In the genomic region with DNA sequence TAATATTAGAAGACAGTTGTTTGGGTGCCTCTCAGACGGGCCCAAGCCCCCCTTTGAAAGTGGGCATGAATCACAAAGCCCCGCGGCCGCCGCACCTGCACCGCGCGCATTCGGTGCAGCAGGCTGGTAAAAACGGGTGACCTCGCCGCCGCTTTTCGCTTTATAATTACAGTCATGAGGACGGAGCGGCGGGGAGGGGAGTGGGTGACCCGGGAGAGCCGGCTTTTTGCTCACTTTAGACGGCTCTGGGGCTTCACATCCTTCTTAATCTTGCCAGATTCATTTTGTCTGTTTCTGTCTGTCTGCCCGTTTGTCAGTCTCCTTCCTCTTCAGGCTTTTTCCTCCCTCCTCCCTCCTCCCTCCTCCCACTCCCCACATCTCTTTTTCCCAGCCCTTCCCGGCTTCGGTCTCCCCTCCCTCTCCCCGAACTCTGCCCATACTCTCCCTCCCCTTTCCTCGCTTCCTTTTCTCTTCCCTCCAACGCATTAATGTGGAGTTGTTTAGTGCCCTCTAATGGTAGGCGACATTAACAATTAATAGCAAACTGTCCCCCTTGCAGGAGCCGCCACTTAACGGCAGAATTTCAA, we compare ENCODE assay signal across 7 mouse cellular contexts. TPM values are rescaled to one million over a fixed set of nuclear protein-coding genes. Genes with fewer than 3 reads are reported as not detected.
DNase-seq lines count a peak whose midpoint lies in the region; ATAC-seq and TF ChIP-seq lines count a peak whose summit lies in the region.

No protein-coding gene starts in this region.

- intact Hi-C loops in heart, postnatal 36 days (cut with DNase I), result loop anchor here (1.0 kb wide), 2 partner anchors 384 to 583 kb away; no protein-coding TSS in a partner anchor

- H3K36me3 ChIP-seq in E14TG2a.4 (ENCODE audit: insufficient read depth, low read length), result no peaks in the 10 kb centered on the region
- H3K36me3 ChIP-seq in embryonic facial prominence, embryonic 13.5 days, result no peaks in the 10 kb centered on the region
- H3K36me3 ChIP-seq in limb, embryonic 13.5 days, result no peaks in the 10 kb centered on the region
- no peaks in the 10 kb centered on the region for H3K36me3 ChIP-seq in midbrain, embryonic 14.5 days (ENCODE audit: control insufficient read depth, insufficient read depth, low read length)

- under 1% methylated on average over 29 of the region's 29 CpGs for WGBS in embryonic facial prominence, embryonic 13.5 days
- 1% methylated on average over 29 of the region's 29 CpGs for WGBS in limb, embryonic 13.5 days
- WGBS in midbrain, embryonic 14.5 days, result under 1% methylated on average over 29 of the region's 29 CpGs

- H3K4me2 ChIP-seq in embryonic facial prominence, embryonic 13.5 days, result peak overlapping the region; percentile 95
- peak overlapping the region; percentile 94 for H3K4me2 ChIP-seq in limb, embryonic 13.5 days (replicated peaks)
- peak overlapping the region; percentile 94 for H3K4me2 ChIP-seq in midbrain, embryonic 14.5 days (ENCODE audit: low read length)

- H3K4me1 ChIP-seq in E14TG2a.4 (replicated peaks; ENCODE audit: low read depth, low read length), result peaks cover 29% of the 10 kb centered on the region
- peaks cover 35% of the 10 kb centered on the region for H3K4me1 ChIP-seq in embryonic facial prominence, embryonic 13.5 days
- peaks cover 27% of the 10 kb centered on the region for H3K4me1 ChIP-seq in limb, embryonic 13.5 days
- peaks cover 20% of the 10 kb centered on the region for H3K4me1 ChIP-seq in midbrain, embryonic 14.5 days (ENCODE audit: control insufficient read depth, insufficient read depth, low read length)

- peak overlapping the region; percentile 49; the same call in 1 of the 2 replicates for H3K9ac ChIP-seq in embryonic facial prominence, embryonic 13.5 days
- peak overlapping the region; percentile 15; the same call in 1 of the 2 replicates for H3K9ac ChIP-seq in limb, embryonic 13.5 days
- no peak overlapping the region for H3K9ac ChIP-seq in midbrain, embryonic 14.5 days (replicated peaks; ENCODE audit: low read length)

- H3K27me3 ChIP-seq in E14TG2a.4 (ENCODE audit: insufficient read depth, low read length), result peaks cover 64% of the 10 kb centered on the region
- peaks cover 46% of the 10 kb centered on the region for H3K27me3 ChIP-seq in embryonic facial prominence, embryonic 13.5 days
- H3K27me3 ChIP-seq in limb, embryonic 13.5 days, result peaks cover 56% of the 10 kb centered on the region
- H3K27me3 ChIP-seq in midbrain, embryonic 14.5 days (ENCODE audit: control insufficient read depth, insufficient read depth, low read length), result peaks cover 14% of the 10 kb centered on the region

- peak; percentile 13 to 28 for DNase-seq in adrenal gland, adult 18-20 months (ENCODE audit: low spot score in 2 of 2)
- peak; percentile 15 to 25 for DNase-seq in heart, postnatal 36 days
- peak; percentile 90 for DNase-seq in midbrain, embryonic 14.5 days
- peak; percentile 40 for DNase-seq in yolk sac, embryonic 10.5 days (ENCODE audit: low spot score)

- H3K4me3 ChIP-seq in E14TG2a.4 (replicated peaks; ENCODE audit: low read length), result peak overlapping the region; percentile 74
- H3K4me3 ChIP-seq in embryonic facial prominence, embryonic 13.5 days, result peak overlapping the region; percentile 61
- peak overlapping the region; percentile 60 for H3K4me3 ChIP-seq in limb, embryonic 13.5 days
- peak overlapping the region; percentile 54 for H3K4me3 ChIP-seq in midbrain, embryonic 14.5 days (replicated peaks; ENCODE audit: low read depth, low read length)

- peak; percentile 51 for TF ChIP-seq CTCF in E14TG2a.4 (conservative IDR thresholded peaks at IDR 0.05; ENCODE audit: low read length)

- no peak overlapping the region for H3K27ac ChIP-seq in embryonic facial prominence, embryonic 13.5 days
- no peak overlapping the region for H3K27ac ChIP-seq in limb, embryonic 13.5 days
- peak overlapping the region; percentile 57; the same call in 1 of the 2 replicates for H3K27ac ChIP-seq in midbrain, embryonic 14.5 days (replicated peaks; ENCODE audit: low read depth, low read length)

- no peak; the same call in 1 of the 2 replicates for ATAC-seq in embryonic facial prominence, embryonic 13.5 days (ENCODE audit: insufficient number of reproducible peaks, insufficient read depth, low FRiP score, low TSS enrichment, low read depth)
- peak; percentile 33 for ATAC-seq in limb, embryonic 13.5 days (ENCODE audit: low FRiP score, low read depth)
- ATAC-seq in midbrain, embryonic 14.5 days (ENCODE audit: low FRiP score, low TSS enrichment), result peak; percentile 60

- H3K9me3 ChIP-seq in E14TG2a.4 (ENCODE audit: low read length), result peaks cover 5% of the 10 kb centered on the region
- H3K9me3 ChIP-seq in embryonic facial prominence, embryonic 13.5 days, result no peaks in the 10 kb centered on the region
- H3K9me3 ChIP-seq in limb, embryonic 13.5 days, result no peaks in the 10 kb centered on the region
- no peaks in the 10 kb centered on the region for H3K9me3 ChIP-seq in midbrain, embryonic 14.5 days (ENCODE audit: control insufficient read depth, low read length)

RNA-seq across cellular contexts. Expression of gene Fst, which starts 1.6 kb away (rescaled TPM):
- 1 to 10 TPM; 6.9 to 10.0 TPM for total RNA-seq in adrenal gland, adult 18-20 months (2021)
- 42.2 and 42.3 TPM in 2 replicates for polyA plus RNA-seq in embryonic facial prominence, embryonic 13.5 days (2015; fragmentation: Nextera tagmentation; extraction: Ambion mirVana)
- total RNA-seq in heart, postnatal 36 days (2021), result under 1 TPM; 0.86 to 0.89 TPM
- polyA plus RNA-seq in limb, embryonic 13.5 days (2015; fragmentation: Nextera tagmentation; extraction: Ambion mirVana), result 52.0 and 58.4 TPM in 2 replicates
- 5.2 and 7.7 TPM in 2 replicates for polyA plus RNA-seq in midbrain, embryonic 14.5 days (2014; fragmentation: Nextera tagmentation; extraction: Ambion mirVana)

Comparison
In these comparisons a context has a peak if more than half of its experiments do, and no peak if none do; other contexts are left out.
1. DNase-seq: peak in every context shown above with its lines; median percentile 90 in midbrain, embryonic 14.5 days; 40 in yolk sac, embryonic 10.5 days; 20 in adrenal gland, adult 18-20 months; 20 in heart, postnatal 36 days.